ENCODE assay signal across 10 mouse cellular contexts in genomic region chr2:143696026-143696557, GRCm38 (mm10).
A peak's percentile ranks its signal among the peaks of the same experiment; 100 is the strongest.
DNase-seq lines count a peak whose midpoint lies in the region; ATAC-seq lines count a peak whose summit lies in the region.
"Had no signal": no experiment of that assay in that cellular context is flagged by ENCODE, and none has a peak within 500 bp of the region (broad histone marks: within the 10 kb centered on the region; RNA-seq: fewer than 3 reads in every experiment).

No protein-coding gene starts in this region.

- H3K9ac ChIP-seq in heart, embryonic 15.5 days = no peak overlapping the region
- H3K9ac ChIP-seq in embryonic facial prominence, embryonic 15.5 days = no peak overlapping the region
- no peak overlapping the region for H3K9ac ChIP-seq in midbrain, embryonic 14.5 days (replicated peaks; ENCODE audit: low read length)

- peak overlapping the region; percentile 32 for H3K4me2 ChIP-seq in heart, embryonic 15.5 days
- 0 out of 2 replicates have a peak overlapping the region, but pooled peaks have one; percentile 10 for H3K4me2 ChIP-seq in embryonic facial prominence, embryonic 15.5 days (replicated peaks)
- H3K4me2 ChIP-seq in midbrain, embryonic 14.5 days (ENCODE audit: low read length) = peak overlapping the region; percentile 22

- no peak for DNase-seq in heart, adult 9 months (ENCODE audit: low spot score in 2 of 2)
- peak; percentile 81 for DNase-seq in brain, adult 2 months (ENCODE audit: low read depth, low spot score)
- DNase-seq in midbrain, embryonic 14.5 days = peak; percentile 72
- no peak for DNase-seq in adrenal gland, postnatal 25 days
- no peak for DNase-seq in lung, postnatal 14 days
- DNase-seq in urinary bladder, postnatal 4 days (ENCODE audit: low spot score in 2 of 2) = no peak
- DNase-seq: kidney, adult 8-10 months; spleen, adult 18-20 months had no signal

- 37% methylated on average over 14 of the region's 14 CpGs for WGBS in heart, embryonic 15.5 days
- whole genome bisulfite sequencing in embryonic facial prominence, embryonic 15.5 days = 45% methylated on average over 14 of the region's 14 CpGs
- WGBS in midbrain, embryonic 14.5 days = 33% methylated on average over 14 of the region's 14 CpGs

- H3K27me3 ChIP-seq in heart, embryonic 15.5 days = no peaks in the 10 kb centered on the region
- no peaks in the 10 kb centered on the region for H3K27me3 ChIP-seq in embryonic facial prominence, embryonic 15.5 days
- H3K27me3 ChIP-seq in midbrain, embryonic 14.5 days (ENCODE audit: control insufficient read depth, insufficient read depth, low read length) = no peaks in the 10 kb centered on the region

- ATAC-seq in heart, embryonic 15.5 days (replicated peaks; ENCODE audit: insufficient number of reproducible peaks, insufficient read depth, low FRiP score, low read depth) = no peak
- 0 out of 2 replicates have a peak, but pooled peaks have one; percentile 37 for ATAC-seq in embryonic facial prominence, embryonic 15.5 days (ENCODE audit: insufficient number of reproducible peaks, low FRiP score, low TSS enrichment, low read depth)
- peak; percentile 53 for ATAC-seq in midbrain, embryonic 14.5 days (ENCODE audit: low FRiP score, low TSS enrichment)

- no peaks in the 10 kb centered on the region for H3K36me3 ChIP-seq in heart, embryonic 15.5 days
- no peaks in the 10 kb centered on the region for H3K36me3 ChIP-seq in embryonic facial prominence, embryonic 15.5 days
- H3K36me3 ChIP-seq in midbrain, embryonic 14.5 days (ENCODE audit: control insufficient read depth, insufficient read depth, low read length) = peaks cover 10% of the 10 kb centered on the region; the same call in 1 of the 2 replicates

- peaks cover 3% of the 10 kb centered on the region; the same call in 1 of the 2 replicates for H3K4me1 ChIP-seq in heart, embryonic 15.5 days (replicated peaks)
- 0 out of 2 replicates have a peak, but pooled peaks cover 4% of the 10 kb centered on the region for H3K4me1 ChIP-seq in embryonic facial prominence, embryonic 15.5 days
- peaks cover 11% of the 10 kb centered on the region; the same call in 1 of the 2 replicates for H3K4me1 ChIP-seq in midbrain, embryonic 14.5 days (ENCODE audit: control insufficient read depth, insufficient read depth, low read length)

- no peak overlapping the region for H3K27ac ChIP-seq in heart, embryonic 15.5 days
- H3K27ac ChIP-seq in embryonic facial prominence, embryonic 15.5 days (replicated peaks) = no peak overlapping the region
- peak overlapping the region; percentile 80 for H3K27ac ChIP-seq in midbrain, embryonic 14.5 days (replicated peaks; ENCODE audit: low read depth, low read length)

- H3K4me3 ChIP-seq in heart, embryonic 15.5 days = no peak overlapping the region
- no peak overlapping the region for H3K4me3 ChIP-seq in embryonic facial prominence, embryonic 15.5 days (replicated peaks)
- no peak overlapping the region for H3K4me3 ChIP-seq in midbrain, embryonic 14.5 days (replicated peaks; ENCODE audit: low read depth, low read length)

- no peaks in the 10 kb centered on the region for H3K9me3 ChIP-seq in heart, embryonic 15.5 days (replicated peaks)
- no peaks in the 10 kb centered on the region for H3K9me3 ChIP-seq in embryonic facial prominence, embryonic 15.5 days (replicated peaks)
- peaks cover 14% of the 10 kb centered on the region for H3K9me3 ChIP-seq in midbrain, embryonic 14.5 days (ENCODE audit: control insufficient read depth, low read length)

Comparison
In these comparisons a context has a peak if more than half of its experiments do, and no peak if none do; other contexts are left out.
1. DNase-seq: peak in brain, adult 2 months (single experiment) and midbrain, embryonic 14.5 days (single experiment); none in heart, adult 9 months (0 of 2), adrenal gland, postnatal 25 days (single experiment), lung, postnatal 14 days (single experiment) and urinary bladder, postnatal 4 days (0 of 2).
2. Peak in every context shown above with its lines, with median percentiles within 50 percentile points of each other: H3K4me2 ChIP-seq.